Mouse (Mus musculus) E14TG2a.4 (cell line): ENCODE measurements around the gene Il1rl2.

Experiments used
- H3K27me3 ChIP-seq: 2 replicates; pipeline ENCODE4 v1.6.1; 2014; ENCODE audit warnings: low read length, control low read depth; ENCODE audit not compliant: insufficient read depth
- H3K36me3 ChIP-seq: 2 replicates; pipeline ENCODE4 v1.6.1; 2014; ENCODE audit warnings: low read length, control low read depth; ENCODE audit not compliant: insufficient read depth
- H3K4me1 ChIP-seq: replicated peaks from 2 replicates; pipeline ENCODE4 v1.6.1; 2014; ENCODE audit warnings: low read depth, low read length, control low read depth
- H3K4me3 ChIP-seq: replicated peaks from 2 replicates; pipeline ENCODE4 v1.5.1; 2014; ENCODE audit warnings: mild to moderate bottlenecking, low read length
- H3K9me3 ChIP-seq: 2 replicates; pipeline ENCODE4 v1.6.1; 2014; ENCODE audit warnings: low read length, control low read depth
- CTCF ChIP-seq: conservative IDR thresholded peaks from 2 replicates; pipeline ENCODE4 v1.5.1; 2014; ENCODE audit warnings: low read length
- NANOG ChIP-seq: IDR thresholded peaks from 2 replicates; pipeline ENCODE4 v1.6.1; 2014; ENCODE audit warnings: borderline replicate concordance, low read length, mixed read lengths
- POU5F1 ChIP-seq: IDR thresholded peaks from 2 replicates; pipeline ENCODE4 v1.6.1; 2014; ENCODE audit warnings: low read length, borderline replicate concordance

Gene Il1rl2

GRCm38 (mm10) chr1:40393214-40393613, 68.8 kb downstream of the Il1rl2 start:
- Histone ChIP-seq H3K36me3 (no peaks in the 10 kb centered on the region), H3K4me3 (no peak overlapping the region), H3K9me3 (no peaks in the 10 kb centered on the region), H3K27me3 (no peaks in the 10 kb centered on the region), H3K4me1 (no peaks in the 10 kb centered on the region)
- TF ChIP-seq POU5F1 (no peak), NANOG (no peak), CTCF (no peak)

- TF ChIP-seq NANOG, result no peak
- no peak for TF ChIP-seq CTCF
- TF ChIP-seq POU5F1, result no peak
- Histone ChIP-seq H3K4me1 (no peaks in the 10 kb centered on the region), H3K9me3 (no peaks in the 10 kb centered on the region), H3K27me3 (no peaks in the 10 kb centered on the region), H3K4me3 (no peak overlapping the region), H3K36me3 (no peaks in the 10 kb centered on the region)
These were observed 75.2 kb downstream of the Il1rl2 start for GRCm38 (mm10) chr1:40399639-40400038.

- TF ChIP-seq CTCF (no peak), POU5F1 (no peak), NANOG (no peak)
- H3K36me3 ChIP-seq, result no peaks in the 10 kb centered on the region
- no peaks in the 10 kb centered on the region for H3K27me3 ChIP-seq
- no peak overlapping the region for H3K4me3 ChIP-seq
- H3K4me1 ChIP-seq, result no peaks in the 10 kb centered on the region
- peaks cover 10% of the 10 kb centered on the region; the same call in 1 of the 2 replicates for H3K9me3 ChIP-seq
These were observed 80.3 kb downstream of the Il1rl2 start for GRCm38 (mm10) chr1:40404682-40405081.

GRCm38 (mm10) chr1:40409882-40410281, 85.5 kb downstream of the Il1rl2 start:
- no peaks in the 10 kb centered on the region for H3K36me3 ChIP-seq
- H3K27me3 ChIP-seq, result no peaks in the 10 kb centered on the region
- H3K4me1 ChIP-seq, result no peaks in the 10 kb centered on the region
- no peak overlapping the region for H3K4me3 ChIP-seq
- H3K9me3 ChIP-seq, result peaks cover 10% of the 10 kb centered on the region; the same call in 1 of the 2 replicates
- no peak for TF ChIP-seq NANOG
- TF ChIP-seq POU5F1, result no peak
- no peak for TF ChIP-seq CTCF

GRCm38 (mm10) chr1:40413039-40413438, 88.6 kb downstream of the Il1rl2 start:
- no peak overlapping the region for H3K4me3 ChIP-seq
- TF ChIP-seq CTCF (no peak), NANOG (no peak), POU5F1 (no peak)
- H3K9me3 ChIP-seq, result peaks cover 10% of the 10 kb centered on the region; the same call in 1 of the 2 replicates

DNA sequence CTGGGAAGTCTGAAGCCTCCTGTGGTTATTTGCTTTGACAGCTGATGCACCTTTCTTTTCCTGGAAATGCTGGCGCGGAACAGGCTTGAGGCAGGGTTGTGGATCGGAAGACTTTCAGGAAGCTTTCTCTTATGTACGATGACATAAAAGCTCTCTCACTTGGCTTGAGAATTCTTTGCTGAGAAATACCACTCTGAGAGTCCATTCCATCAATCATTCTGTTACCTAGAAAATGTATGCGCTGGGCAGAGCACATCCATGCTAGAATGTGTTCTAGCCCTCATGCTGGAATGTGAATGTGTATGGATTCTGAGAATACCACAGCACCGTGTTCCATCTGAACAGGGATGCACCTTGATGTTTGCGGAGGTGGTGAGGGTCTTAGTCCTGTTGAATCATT, 89.9 kb downstream of the Il1rl2 start:
- Histone ChIP-seq H3K4me1 (no peaks in the 10 kb centered on the region), H3K27me3 (no peaks in the 10 kb centered on the region), H3K4me3 (no peak overlapping the region), H3K36me3 (no peaks in the 10 kb centered on the region), H3K9me3 (peaks cover 3% of the 10 kb centered on the region; the same call in 1 of the 2 replicates)
- TF ChIP-seq POU5F1 (no peak), NANOG (no peak), CTCF (no peak)

More at GRCm38 (mm10) chr1:40413039-40413438, 88.6 kb downstream of the Il1rl2 start:
- no peaks in the 10 kb centered on the region for H3K36me3 ChIP-seq
- H3K4me1 ChIP-seq, result no peaks in the 10 kb centered on the region
- H3K27me3 ChIP-seq, result no peaks in the 10 kb centered on the region

DNA sequence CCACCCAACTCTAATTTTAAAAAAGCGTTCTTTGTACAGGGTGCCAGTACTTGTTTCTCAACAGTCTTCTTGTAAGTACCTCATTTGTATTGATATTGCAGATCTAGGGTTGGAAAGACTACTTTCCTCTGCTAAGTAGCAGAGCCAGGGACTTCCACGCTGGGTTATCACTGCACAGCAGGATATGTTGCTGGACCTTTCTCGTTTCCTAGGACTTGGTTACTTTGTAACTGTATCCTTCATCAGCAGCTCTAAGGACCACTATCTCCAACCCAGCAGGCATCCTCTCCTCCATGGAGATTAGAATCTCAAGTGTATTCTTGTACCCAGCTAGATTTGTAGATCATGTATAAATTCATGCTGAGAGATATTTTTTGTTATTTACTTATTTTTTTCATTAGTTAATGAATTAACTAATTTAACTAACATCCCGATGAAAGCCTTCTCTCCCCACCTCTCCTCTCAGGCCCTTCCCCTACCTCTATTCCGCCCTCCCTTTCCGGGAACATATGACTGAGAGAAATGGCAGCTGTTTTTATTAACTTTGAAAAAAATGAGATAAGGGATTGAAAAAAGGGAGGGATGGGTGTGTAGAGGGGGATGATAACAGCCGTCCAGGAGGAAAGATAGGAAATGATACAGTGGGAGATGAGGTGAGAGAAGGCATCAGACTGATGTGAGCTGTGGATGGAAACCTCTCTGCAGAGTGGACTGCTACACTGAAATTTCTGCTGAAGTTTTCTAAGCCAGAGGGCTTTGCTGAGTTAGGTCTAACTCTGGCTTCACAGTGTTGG, 90.7 kb downstream of the Il1rl2 start:
- no peak overlapping the region for H3K4me3 ChIP-seq
- no peaks in the 10 kb centered on the region for H3K27me3 ChIP-seq
- H3K9me3 ChIP-seq, result no peaks in the 10 kb centered on the region
- H3K36me3 ChIP-seq, result no peaks in the 10 kb centered on the region
- no peak for TF ChIP-seq CTCF
- TF ChIP-seq POU5F1, result no peak
- no peak for TF ChIP-seq NANOG
- H3K4me1 ChIP-seq, result no peaks in the 10 kb centered on the region

GRCm38 (mm10) chr1:40417034-40417433, 92.6 kb downstream of the Il1rl2 start:
- Histone ChIP-seq H3K4me1 (no peaks in the 10 kb centered on the region), H3K36me3 (no peaks in the 10 kb centered on the region), H3K4me3 (no peak overlapping the region), H3K27me3 (no peaks in the 10 kb centered on the region), H3K9me3 (no peaks in the 10 kb centered on the region)
- no peak for TF ChIP-seq POU5F1
- TF ChIP-seq NANOG, result no peak
- no peak for TF ChIP-seq CTCF
